Mouse (Mus musculus) cerebral cortex, adult 2 months (tissue): ENCODE measurements around the gene Pycr2.

Experiments used
- WGBS: fragments of 180-500 bp; shearing (Covaris S2); methylation state at CpG from one replicate; pipeline ENCODE4 v1.1.7; 2018; 5-methylcytosine and 5-hydroxymethylcytosine counted together

Pycr2 gene

GRCm38 (mm10) chr1:180904039-180904814 is at the start of gene Pycr2:
TSS of gene Pycr2 (plus strand) at chr1:180904293.
- WGBS, result 1% methylated on average over 52 of the region's 52 CpGs

GRCm38 (mm10) chr1:180860030-180860429 is 44.1 kb upstream of the Pycr2 start:
- 89% methylated on average over 6 of the region's 6 CpGs for WGBS

GRCm38 (mm10) chr1:180863606-180864005 is 40.5 kb upstream of the Pycr2 start:
- WGBS, result 0% methylated on average over 1 of the region's 1 CpGs

- WGBS, result 66% methylated on average over 7 of the region's 7 CpGs
These were observed 38.1 kb upstream of the Pycr2 start for GRCm38 (mm10) chr1:180866001-180866400.

GRCm38 (mm10) chr1:180870122-180870650 is 33.9 kb upstream of the Pycr2 start:
- WGBS, result 70% methylated on average over 13 of the region's 13 CpGs

GRCm38 (mm10) chr1:180873861-180874484 is 30.1 kb upstream of the Pycr2 start:
- 26% methylated on average over 9 of the region's 9 CpGs for WGBS

GRCm38 (mm10) chr1:180874615-180875014 is 29.5 kb upstream of the Pycr2 start:
- WGBS, result 90% methylated on average over 2 of the region's 2 CpGs

- 94% methylated on average over 9 of the region's 9 CpGs for WGBS
These were observed 29.0 kb upstream of the Pycr2 start for GRCm38 (mm10) chr1:180875126-180875525.

- 75% methylated on average over 4 of the region's 4 CpGs for WGBS
These were observed 26.6 kb upstream of the Pycr2 start for GRCm38 (mm10) chr1:180877466-180877865.

GRCm38 (mm10) chr1:180881768-180882167 is 22.3 kb upstream of the Pycr2 start:
- 66% methylated on average over 3 of the region's 3 CpGs for WGBS

GRCm38 (mm10) chr1:180883731-180884130 is 20.4 kb upstream of the Pycr2 start:
- WGBS, result 80% methylated on average over 7 of the region's 7 CpGs

GRCm38 (mm10) chr1:180884484-180884883 is 19.6 kb upstream of the Pycr2 start:
- WGBS, result 89% methylated on average over 9 of the region's 9 CpGs

GRCm38 (mm10) chr1:180888556-180889042 is 15.5 kb upstream of the Pycr2 start:
- WGBS, result 38% methylated on average over 13 of the region's 13 CpGs

- 73% methylated on average over 7 of the region's 7 CpGs for WGBS
These were observed 14.9 kb upstream of the Pycr2 start for GRCm38 (mm10) chr1:180889172-180889571.

- 74% methylated on average over 6 of the region's 6 CpGs for WGBS
These were observed 14.3 kb upstream of the Pycr2 start for GRCm38 (mm10) chr1:180889841-180890240.

GRCm38 (mm10) chr1:180892808-180893207 is 11.3 kb upstream of the Pycr2 start, which contains the start of gene Lefty2:
TSS of gene Lefty2 (plus strand) at chr1:180893108.
- 76% methylated on average over 10 of the region's 10 CpGs for WGBS

GRCm38 (mm10) chr1:180894088-180894987 is 9.8 kb upstream of the Pycr2 start:
- WGBS, result 11% methylated on average over 51 of the region's 51 CpGs

- WGBS, result 2% methylated on average over 4 of the region's 4 CpGs
These were observed 3.0 kb upstream of the Pycr2 start for GRCm38 (mm10) chr1:180901107-180901506.

- WGBS, result 39% methylated on average over 5 of the region's 5 CpGs
These were observed 1.2 kb upstream of the Pycr2 start for GRCm38 (mm10) chr1:180902915-180903314.

GRCm38 (mm10) chr1:180903666-180904038 is 441 bp upstream of the Pycr2 start:
- WGBS, result 27% methylated on average over 10 of the region's 10 CpGs

- WGBS, result under 1% methylated on average over 5 of the region's 5 CpGs
These were observed 655 bp downstream of the Pycr2 start for GRCm38 (mm10) chr1:180904815-180905080.

GRCm38 (mm10) chr1:180905307-180905706 is 1.2 kb downstream of the Pycr2 start:
- 49% methylated on average over 6 of the region's 6 CpGs for WGBS
